Mouse (Mus musculus) lung, adult 2 months (tissue): Measurements from ENCODE around the gene Eya2. TPM values are rescaled to one million over a fixed set of nuclear protein-coding genes. Genes with fewer than 3 reads are reported as not detected.
"Not testable (repeated sequence)": the region's sequence is repeated elsewhere in the genome, so short reads cannot be mapped to it uniquely, and the experiment has no call there.

Experiments used
- DNase-seq: peaks from one replicate; pipeline ENCODE4 v3.0.0; 2022
- H3K4me1 ChIP-seq: fragments of 200-500 bp; 2 replicates; pipeline ENCODE4 v1.6.1; 2011; ENCODE audit warnings: low read length; ENCODE audit not compliant: control insufficient read depth, insufficient read depth
- H3K4me3 ChIP-seq: fragments of 200-500 bp; replicated peaks from 2 replicates; pipeline ENCODE3; 2011; ENCODE audit warnings: low read depth, mild to moderate bottlenecking, control low read depth, low read length; ENCODE audit errors: extremely low read depth
- CTCF ChIP-seq: fragments of 200-500 bp; IDR thresholded peaks from 2 replicates; pipeline ENCODE4 v1.5.1; 2011; ENCODE audit warnings: mild to moderate bottlenecking, low read length, control low read depth; ENCODE audit not compliant: insufficient read depth
- POLR2A ChIP-seq: fragments of 200-500 bp; IDR thresholded peaks from 2 replicates; pipeline ENCODE4 v1.6.1; 2011; ENCODE audit warnings: low read depth, mild to moderate bottlenecking, control low read depth, low read length, borderline replicate concordance; ENCODE audit errors: extremely low read depth
- WGBS: fragments of 180-500 bp; shearing (Covaris S2); methylation state at CpG from one replicate; pipeline ENCODE4 v1.1.7; 2018; 5-methylcytosine and 5-hydroxymethylcytosine counted together
- polyA plus RNA-seq: library from polyadenylated mRNA; depleted of rRNA; stranded (reverse); fragments of >200 nt; gene quantifications from 2 replicates; pipeline ENCODE4 v1.2.3, GENCODE M21; 2012

The Eya2 gene
- polyA plus RNA-seq, 1 experiment = 89.3 TPM

DNA sequence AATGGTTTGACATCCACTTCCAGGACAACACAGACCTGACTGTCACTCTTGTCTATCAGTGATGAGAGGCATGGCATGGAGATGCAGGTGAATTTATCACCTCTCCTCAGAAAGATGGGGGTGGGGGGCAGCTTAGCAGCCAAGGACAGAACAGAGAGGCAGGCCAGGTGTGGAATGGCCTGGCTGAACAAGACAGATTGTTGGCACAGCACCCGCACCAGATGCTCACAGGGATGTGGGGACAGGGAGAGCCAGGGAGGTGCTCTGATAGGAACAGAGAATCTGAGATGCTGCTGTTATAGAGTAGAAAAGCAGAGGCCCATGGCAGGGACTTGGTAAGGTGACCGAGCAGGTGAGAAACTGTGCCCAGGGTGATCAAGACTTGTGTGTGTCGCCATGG is 194.8 kb downstream of the Eya2 start:
- H3K4me3 ChIP-seq = no peak overlapping the region
- no peak for DNase-seq
- no peak for TF ChIP-seq POLR2A
- TF ChIP-seq CTCF = no peak
- 90% methylated on average over 3 of the region's 3 CpGs for WGBS
- H3K4me1 ChIP-seq = no peaks in the 10 kb centered on the region

DNA sequence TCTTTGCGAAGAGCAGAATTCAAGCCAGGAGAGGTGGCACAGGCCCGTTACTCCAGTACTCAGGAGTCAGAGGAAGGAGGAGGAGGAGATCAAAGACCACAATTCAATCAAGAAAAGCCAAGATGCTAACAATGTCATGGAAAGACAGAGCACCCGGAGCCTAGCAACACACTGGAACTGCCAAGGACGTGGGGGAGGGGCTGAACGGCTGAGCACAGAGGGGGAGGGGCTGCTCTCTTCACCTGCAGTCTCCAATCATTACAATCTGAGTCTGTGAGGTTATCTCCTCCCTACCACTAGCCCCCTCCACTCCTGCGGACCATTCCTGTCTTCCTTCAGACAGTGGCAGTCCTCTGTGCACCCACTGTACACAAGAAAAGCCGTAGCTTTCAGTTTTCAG is 196.2 kb downstream of the Eya2 start:
- Histone ChIP-seq H3K4me1 (no peaks in the 10 kb centered on the region), H3K4me3 (no peak overlapping the region)
- TF ChIP-seq POLR2A (no peak), CTCF (no peak)
- WGBS = 73% methylated on average over 7 of the region's 7 CpGs
- DNase-seq = no peak

- Histone ChIP-seq H3K4me1 (no peaks in the 10 kb centered on the region), H3K4me3 (no peak overlapping the region)
- TF ChIP-seq POLR2A = no peak
- peak; percentile 49 for TF ChIP-seq CTCF
- peak; percentile 60 for DNase-seq
- 53% methylated on average over 9 of the region's 9 CpGs for WGBS
Observed at GRCm38 (mm10) chr2:165791657-165792056, 196.8 kb downstream of the Eya2 start.

- no peak overlapping the region for H3K4me3 ChIP-seq
- WGBS = 70% methylated on average over 25 of the region's 25 CpGs
- no peak for TF ChIP-seq POLR2A
- TF ChIP-seq CTCF = no peak
- H3K4me1 ChIP-seq = no peaks in the 10 kb centered on the region
- DNase-seq = no peak
Observed at GRCm38 (mm10) chr2:165792431-165793282, 197.8 kb downstream of the Eya2 start.

- H3K4me1 ChIP-seq = no peaks in the 10 kb centered on the region
- no peak overlapping the region for H3K4me3 ChIP-seq
- 64% methylated on average over 3 of the region's 3 CpGs for WGBS
- TF ChIP-seq CTCF = no peak
- no peak for TF ChIP-seq POLR2A
- no peak for DNase-seq
Observed at GRCm38 (mm10) chr2:165793283-165793638, 198.4 kb downstream of the Eya2 start.

DNA sequence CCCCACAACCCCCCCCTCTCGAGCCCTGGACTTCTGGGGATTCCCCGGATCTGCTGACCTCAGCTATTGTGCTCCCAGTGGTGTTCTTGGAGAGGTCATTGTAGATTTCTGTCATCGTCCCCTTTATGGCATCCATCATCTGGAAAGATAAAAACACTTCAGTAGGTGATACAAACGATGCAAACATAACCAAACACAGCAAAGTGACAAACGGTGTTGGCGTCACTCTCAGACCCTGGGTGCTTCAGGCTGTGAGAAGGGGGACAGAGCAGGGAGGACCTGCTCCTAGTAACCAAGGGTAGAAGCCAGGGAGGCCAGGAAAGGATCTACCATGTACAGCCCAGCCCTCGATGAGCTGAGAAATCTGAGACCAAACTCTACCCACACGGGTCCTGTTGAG is 203.0 kb downstream of the Eya2 start:
- TF ChIP-seq POLR2A (no peak), CTCF (no peak)
- no peak overlapping the region for H3K4me3 ChIP-seq
- 66% methylated on average over 8 of the region's 8 CpGs for WGBS
- no peak for DNase-seq
- H3K4me1 ChIP-seq = no peaks in the 10 kb centered on the region

DNA sequence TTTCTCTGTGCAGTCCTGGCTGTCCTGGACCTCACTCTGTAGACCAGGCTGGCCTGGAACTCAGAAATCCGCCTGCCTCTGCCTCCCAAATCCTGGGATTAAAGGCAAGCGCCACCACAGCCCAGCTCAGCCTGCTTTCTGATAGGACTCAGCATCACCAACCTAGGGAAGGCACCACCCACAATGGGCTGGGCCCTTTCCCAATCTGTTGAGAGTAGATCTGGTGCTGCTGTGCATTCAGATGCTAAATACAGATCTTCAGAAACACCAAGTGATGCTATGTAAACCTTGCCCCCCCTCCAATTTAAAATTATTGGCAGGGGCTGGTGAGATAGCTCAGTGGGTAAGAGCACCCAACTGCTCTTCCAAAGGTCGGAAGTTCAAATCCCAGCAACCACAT is 205.3 kb downstream of the Eya2 start:
- WGBS = 95% methylated on average over 3 of the region's 3 CpGs
- H3K4me1 ChIP-seq, H3K4me3 ChIP-seq, DNase-seq: not testable (repeated sequence)

DNA sequence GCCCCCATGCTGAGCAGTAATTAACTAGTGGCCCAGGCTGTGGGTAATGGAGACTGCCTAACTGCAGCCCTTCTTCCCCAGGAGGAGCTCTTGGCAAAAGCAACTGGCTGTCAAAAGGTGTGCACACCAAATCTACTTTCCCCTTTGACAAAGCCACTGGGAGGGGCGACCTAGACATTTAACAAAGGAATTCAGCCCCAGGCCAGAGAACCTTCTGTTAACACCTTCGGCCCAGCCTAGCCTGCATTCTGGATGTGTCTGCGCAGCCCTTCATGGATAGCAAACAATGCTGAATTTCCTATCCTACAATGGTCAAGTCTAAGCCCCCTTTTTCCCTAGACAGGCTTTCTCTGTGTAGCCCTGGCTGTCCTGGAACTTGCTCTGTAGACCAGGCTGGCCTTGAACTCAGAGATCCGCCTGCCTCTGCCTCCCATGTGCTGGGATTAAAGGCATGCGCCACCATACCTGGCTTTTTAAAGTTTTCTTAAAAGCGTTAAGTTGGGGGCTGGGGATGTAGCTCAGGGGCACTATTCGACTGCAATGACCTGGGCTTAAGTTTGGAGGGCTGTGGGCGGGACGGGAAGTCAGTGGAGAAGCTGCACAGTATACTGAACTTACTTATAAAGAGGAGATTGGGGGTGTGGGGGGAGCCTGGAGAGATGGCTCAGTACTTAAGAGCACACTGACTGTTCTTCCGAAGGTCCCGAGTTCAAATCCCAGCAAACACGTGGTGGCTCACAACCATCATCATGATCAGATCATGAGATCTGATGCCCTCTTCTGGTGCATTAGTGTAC is 213.5 kb downstream of the Eya2 start:
- TF ChIP-seq CTCF = no peak
- TF ChIP-seq POLR2A = no peak
- WGBS = 95% methylated on average over 12 of the region's 12 CpGs
- Histone ChIP-seq H3K4me1 (no peaks in the 10 kb centered on the region), H3K4me3 (no peak overlapping the region)
- DNase-seq = no peak

DNA sequence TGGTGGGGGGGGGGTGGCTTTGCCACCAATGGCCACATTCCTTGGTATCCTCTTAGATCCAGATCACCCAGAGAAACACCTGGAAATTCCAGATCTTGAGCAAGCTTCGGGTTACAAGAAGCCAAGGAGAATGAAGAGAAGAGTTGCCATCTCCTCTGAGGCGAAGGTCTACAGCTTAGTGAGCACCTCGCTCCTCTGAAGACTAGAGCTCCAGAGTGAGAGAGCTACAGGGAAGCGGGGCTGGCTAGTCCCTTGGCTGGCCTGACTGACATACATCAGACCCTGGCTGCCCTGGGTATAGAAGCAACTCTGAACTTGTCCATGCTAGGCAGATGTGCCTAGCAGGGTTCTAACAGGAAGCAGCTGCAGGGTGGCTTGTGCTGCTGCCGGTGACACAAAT is 214.3 kb downstream of the Eya2 start:
- no peak for DNase-seq
- no peak for TF ChIP-seq CTCF
- no peak for TF ChIP-seq POLR2A
- Histone ChIP-seq H3K4me1 (no peaks in the 10 kb centered on the region), H3K4me3 (no peak overlapping the region)
- WGBS = 88% methylated on average over 5 of the region's 5 CpGs

GRCm38 (mm10) chr2:165809901-165810477 is 215.2 kb downstream of the Eya2 start:
- no peak for TF ChIP-seq CTCF
- TF ChIP-seq POLR2A = no peak
- Histone ChIP-seq H3K4me3 (no peak overlapping the region), H3K4me1 (no peaks in the 10 kb centered on the region)
- no peak for DNase-seq
- 94% methylated on average over 5 of the region's 5 CpGs for WGBS
